In genomic region chr17:80943835-80944529, GRCm38 (mm10) we compare ENCODE assay signal across 8 mouse cellular contexts. TPM values are rescaled to one million over a fixed set of nuclear protein-coding genes. Genes with fewer than 3 reads are reported as not detected.
A peak's percentile ranks its signal among the peaks of the same experiment; 100 is the strongest.
DNase-seq lines count a peak whose midpoint lies in the region; ATAC-seq and TF ChIP-seq lines count a peak whose summit lies in the region.

No protein-coding gene starts in this region.

- no peaks in the 10 kb centered on the region for H3K9me3 ChIP-seq in hindbrain, embryonic 11.5 days (ENCODE audit: control insufficient read depth, low read length)
- H3K9me3 ChIP-seq in midbrain, embryonic 14.5 days (ENCODE audit: control insufficient read depth, low read length), result no peaks in the 10 kb centered on the region

- 13% methylated on average over 22 of the region's 26 CpGs for WGBS in kidney, adult 2 months
- WGBS in cerebellum, adult 2 months, result 3% methylated on average over 19 of the region's 26 CpGs
- WGBS in hindbrain, embryonic 11.5 days, result 5% methylated on average over 16 of the region's 26 CpGs
- 4% methylated on average over 25 of the region's 26 CpGs for WGBS in midbrain, embryonic 14.5 days

- peak; percentile 14 for DNase-seq in kidney, adult 2 months
- no peak for DNase-seq in kidney, adult 9 months
- DNase-seq in cerebellum, adult 2 months, result peak; percentile 68 to 69
- DNase-seq in hindbrain, embryonic 11.5 days (ENCODE audit: low spot score), result peak; percentile 41
- peak; percentile 40 for DNase-seq in midbrain, embryonic 14.5 days
- DNase-seq in gastrocnemius, postnatal 4 days (ENCODE audit: low spot score in 2 of 2), result no peak
- DNase-seq in kidney, postnatal 36 days, result no peak
- no peak for DNase-seq in urinary bladder, postnatal 10 days (ENCODE audit: low spot score)

- H3K9ac ChIP-seq in hindbrain, embryonic 11.5 days (ENCODE audit: low read depth, low read length), result peak overlapping the region; percentile 88
- H3K9ac ChIP-seq in midbrain, embryonic 14.5 days (replicated peaks; ENCODE audit: low read length), result peak overlapping the region; percentile 95

- peaks cover 9% of the 10 kb centered on the region; the same call in 1 of the 2 replicates for H3K4me1 ChIP-seq in kidney, adult 2 months (ENCODE audit: control insufficient read depth, insufficient read depth, low read length)
- H3K4me1 ChIP-seq in cerebellum, adult 2 months (ENCODE audit: control insufficient read depth, insufficient read depth, low read length), result peaks cover 8% of the 10 kb centered on the region; the same call in 1 of the 2 replicates
- H3K4me1 ChIP-seq in hindbrain, embryonic 11.5 days (replicated peaks; ENCODE audit: control insufficient read depth, insufficient read depth, low read length), result no peaks in the 10 kb centered on the region; the same call in 1 of the 2 replicates
- H3K4me1 ChIP-seq in midbrain, embryonic 14.5 days (ENCODE audit: control insufficient read depth, insufficient read depth, low read length), result peaks cover 23% of the 10 kb centered on the region

- no peaks in the 10 kb centered on the region; the same call in 1 of the 2 replicates for H3K27me3 ChIP-seq in kidney, adult 2 months (replicated peaks; ENCODE audit: control insufficient read depth, insufficient read depth, low read length)
- H3K27me3 ChIP-seq in cerebellum, adult 2 months (ENCODE audit: control insufficient read depth, insufficient read depth, low read length), result no peaks in the 10 kb centered on the region
- H3K27me3 ChIP-seq in hindbrain, embryonic 11.5 days (ENCODE audit: control insufficient read depth, insufficient read depth, low read length), result peaks cover 2% of the 10 kb centered on the region; the same call in 1 of the 2 replicates
- no peaks in the 10 kb centered on the region for H3K27me3 ChIP-seq in midbrain, embryonic 14.5 days (ENCODE audit: control insufficient read depth, insufficient read depth, low read length)

- H3K4me2 ChIP-seq in hindbrain, embryonic 11.5 days (replicated peaks; ENCODE audit: low read depth, low read length), result peak overlapping the region; percentile 93
- peak overlapping the region; percentile 80 for H3K4me2 ChIP-seq in midbrain, embryonic 14.5 days (ENCODE audit: low read length)

- H3K27ac ChIP-seq in kidney, adult 2 months (ENCODE audit: insufficient read depth, low read depth, low read length), result no peak overlapping the region
- peak overlapping the region; percentile 89 for H3K27ac ChIP-seq in cerebellum, adult 2 months (ENCODE audit: insufficient read depth, low read length)
- peak overlapping the region; percentile 86 for H3K27ac ChIP-seq in hindbrain, embryonic 11.5 days (ENCODE audit: low read depth, low read length)
- peak overlapping the region; percentile 90 for H3K27ac ChIP-seq in midbrain, embryonic 14.5 days (replicated peaks; ENCODE audit: low read depth, low read length)

- no peak for TF ChIP-seq POLR2A in kidney, adult 2 months (IDR thresholded peaks at IDR 0.05; ENCODE audit: low read depth, low read length)
- TF ChIP-seq POLR2A in cerebellum, adult 2 months (IDR thresholded peaks at IDR 0.05; ENCODE audit: borderline replicate concordance, insufficient read depth, low read length), result peak; percentile 37; the same call in 1 of the 2 replicates

- peak overlapping the region; percentile 52 for H3K4me3 ChIP-seq in kidney, adult 2 months (ENCODE audit: insufficient read depth, low read depth, low read length)
- peak overlapping the region; percentile 87 for H3K4me3 ChIP-seq in cerebellum, adult 2 months (replicated peaks; ENCODE audit: insufficient read depth, low read depth, low read length)
- peak overlapping the region; percentile 83 for H3K4me3 ChIP-seq in hindbrain, embryonic 11.5 days (ENCODE audit: low read depth, low read length)
- H3K4me3 ChIP-seq in midbrain, embryonic 14.5 days (replicated peaks; ENCODE audit: low read depth, low read length), result peak overlapping the region; percentile 88

- no peaks in the 10 kb centered on the region for H3K36me3 ChIP-seq in kidney, adult 2 months (ENCODE audit: control insufficient read depth, insufficient read depth, low read length)
- H3K36me3 ChIP-seq in hindbrain, embryonic 11.5 days (ENCODE audit: control insufficient read depth, insufficient read depth, low read length), result no peaks in the 10 kb centered on the region
- H3K36me3 ChIP-seq in midbrain, embryonic 14.5 days (ENCODE audit: control insufficient read depth, insufficient read depth, low read length), result no peaks in the 10 kb centered on the region

- no peak for TF ChIP-seq CTCF in kidney, adult 2 months (conservative IDR thresholded peaks at IDR 0.05; ENCODE audit: insufficient read depth, insufficient read length, low read depth, low read length)
- TF ChIP-seq CTCF in cerebellum, adult 2 months (IDR thresholded peaks at IDR 0.05; ENCODE audit: borderline replicate concordance, insufficient read depth, low read depth, low read length), result no peak

- peak; percentile 76 for ATAC-seq in hindbrain, embryonic 11.5 days (ENCODE audit: low FRiP score)
- no peak; the same call in 1 of the 2 replicates for ATAC-seq in midbrain, embryonic 14.5 days (ENCODE audit: low FRiP score, low TSS enrichment)

RNA-seq across cellular contexts. Expression of gene Tmem178, which starts 0.5 kb away (rescaled TPM):
- polyA plus RNA-seq in kidney, adult 2 months (2012; rRNA removed), result 19.9 and 25.9 TPM in 2 replicates
- polyA plus RNA-seq in cerebellum, adult 2 months (2012; rRNA removed), result 128 and 146 TPM in 2 replicates
- polyA plus RNA-seq in hindbrain, embryonic 11.5 days (2014; fragmentation: Nextera tagmentation; extraction: Ambion mirVana), result 17.0 and 19.8 TPM in 2 replicates
- polyA plus RNA-seq in midbrain, embryonic 14.5 days (2014; fragmentation: Nextera tagmentation; extraction: Ambion mirVana), result 30.5 and 31.3 TPM in 2 replicates
- total RNA-seq in gastrocnemius, postnatal 4 days (2021), result 1 to 10 TPM; 1.2 TPM

Comparison
In these comparisons a context has a peak if more than half of its experiments do, and no peak if none do; other contexts are left out.
1. DNase-seq: peak in kidney, adult 2 months (single experiment), cerebellum, adult 2 months (2 of 2), hindbrain, embryonic 11.5 days (single experiment) and midbrain, embryonic 14.5 days (single experiment); none in kidney, adult 9 months (single experiment), gastrocnemius, postnatal 4 days (0 of 2), kidney, postnatal 36 days (0 of 2) and urinary bladder, postnatal 10 days (single experiment).
2. Peak in every context shown above with its lines, with median percentiles within 50 percentile points of each other: H3K4me3 ChIP-seq.